Mouse (Mus musculus): ENCODE data around the gene Pknox1.

GRCm38 (mm10) chr17:31646199-31647002 is 81.9 kb downstream of the Pknox1 start:
- no peak for TF ChIP-seq GATA1 (IDR thresholded peaks at IDR 0.05; ENCODE audit: low read length)
- TF ChIP-seq TAL1 (IDR thresholded peaks at IDR 0.05; ENCODE audit: low read length): no peak

All from erythroblast, embryonic 14.5 days (primary cell).